Mouse (Mus musculus) hematopoietic stem cell, adult 5-6 weeks (primary cell): ENCODE measurements around the gene BC048679. TPM values are rescaled to one million over a fixed set of nuclear protein-coding genes. Genes with fewer than 3 reads are reported as not detected.

Experiments used
- ATAC-seq, 2 experiments: fragments of 125-278 bp in 1 of 2; replicated peaks in 1 of 2; 2 replicates each; pipeline ENCODE4 v1.8.0; 2016 to 2017; ENCODE audit warnings: inconsistent platforms in 2 of 2, mild to moderate bottlenecking in 2 of 2, moderate number of reproducible peaks in 2 of 2, low read depth in 1 of 2, moderate TSS enrichment in 1 of 2; ENCODE audit not compliant: low FRiP score in 2 of 2, poor library complexity in 2 of 2, severe bottlenecking in 2 of 2, insufficient read depth in 1 of 2, low TSS enrichment in 1 of 2
- total RNA-seq: library from RNA; stranded (forward); fragments of 172-1452, 232-1000 nt; gene quantifications from 2 replicates; pipeline ENCODE4 v1.2.3, GENCODE M21; 2017

BC048679 gene
- not detected in 2 replicates for total RNA-seq

DNA sequence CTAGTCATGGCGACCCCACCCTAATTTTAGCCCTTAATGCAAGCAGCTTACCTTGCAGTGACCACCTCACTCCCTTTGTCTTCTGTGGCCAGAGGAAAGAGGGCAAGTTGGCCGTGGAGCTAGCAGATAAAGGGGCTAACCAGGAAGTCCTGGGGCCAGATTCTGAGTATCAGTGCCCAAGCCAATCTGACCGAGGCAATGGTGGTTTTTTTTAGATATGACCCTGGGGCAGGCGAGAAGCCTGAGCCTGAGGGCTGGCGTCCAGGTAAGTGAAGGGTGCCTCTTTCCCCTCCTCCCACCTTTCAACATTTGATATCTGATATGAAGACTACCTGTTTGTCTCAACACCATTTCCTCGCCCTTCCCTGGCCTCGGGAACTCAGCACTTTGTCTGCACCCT is at the start of gene BC048679:
Gene BC048679, minus strand, starts transcription at position 101 of the 400 bp plus-strand sequence.
- ATAC-seq = no peak

DNA sequence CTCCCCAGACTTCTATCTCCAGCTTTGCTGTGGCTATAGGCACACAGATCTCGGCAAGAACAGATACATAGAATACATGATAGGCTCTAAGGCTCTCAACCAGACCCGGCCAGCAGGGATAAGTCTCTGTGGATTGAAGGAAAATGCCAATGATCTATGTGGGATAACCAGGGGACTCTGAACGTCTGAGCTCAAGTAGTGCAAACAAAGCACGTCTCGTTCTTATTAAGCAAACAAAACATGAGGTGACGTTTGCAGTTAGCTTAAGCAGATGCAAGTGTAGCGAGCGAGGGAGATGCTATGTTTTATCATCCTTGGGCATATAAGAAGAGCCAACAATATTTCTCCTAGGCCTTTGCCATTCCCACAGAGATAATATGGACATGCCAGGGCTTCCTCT is 44.9 kb upstream of the BC048679 start:
- no peak for ATAC-seq

DNA sequence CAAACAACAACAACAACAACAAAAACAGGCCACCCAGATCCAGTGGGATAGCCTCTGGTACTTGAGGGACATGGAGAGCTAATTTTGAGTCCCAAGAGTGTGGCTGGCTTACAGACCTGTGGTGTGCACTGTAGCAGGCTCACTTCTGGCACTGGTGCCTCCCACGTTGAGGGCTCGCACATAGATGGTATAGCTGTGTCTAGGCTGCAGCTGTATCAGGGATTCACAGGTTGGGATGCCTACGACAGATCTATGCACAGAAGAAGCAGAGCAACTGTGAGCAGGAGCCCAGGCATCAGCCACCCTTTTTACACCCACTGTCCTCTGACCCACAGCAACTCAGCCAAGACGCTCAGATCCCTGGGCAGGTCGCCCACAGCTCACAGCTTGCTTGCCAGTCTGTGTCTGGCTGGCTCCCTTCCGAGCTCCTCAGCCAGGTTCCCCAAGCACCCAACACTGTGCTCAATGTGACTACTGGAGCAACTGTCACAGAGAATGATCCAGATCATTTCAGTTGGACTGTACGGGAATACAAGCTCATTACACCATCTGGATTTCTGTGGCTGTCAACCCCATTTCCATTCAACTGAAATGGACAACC is 43.9 kb upstream of the BC048679 start:
- ATAC-seq = no peak

DNA sequence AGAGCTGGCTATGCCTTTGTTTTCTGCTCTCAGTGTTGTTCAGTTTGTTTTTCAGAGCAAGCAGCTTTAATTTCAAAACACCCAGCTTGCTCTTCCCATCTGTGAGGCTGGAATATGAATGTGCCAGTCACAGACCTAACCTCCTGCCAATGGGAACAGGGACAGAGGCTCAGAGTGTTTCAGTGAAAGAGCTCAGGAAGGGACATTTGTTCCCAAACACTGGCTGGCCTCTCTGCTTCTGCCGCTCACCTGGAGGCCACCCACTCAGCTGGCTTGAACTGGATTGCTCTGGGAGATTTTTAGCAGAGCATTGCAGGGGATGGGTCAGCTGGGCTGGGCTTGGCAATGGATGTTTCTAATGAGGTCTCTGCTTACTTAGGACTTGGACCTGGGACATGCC is 42.9 kb upstream of the BC048679 start:
- no peak for ATAC-seq

DNA sequence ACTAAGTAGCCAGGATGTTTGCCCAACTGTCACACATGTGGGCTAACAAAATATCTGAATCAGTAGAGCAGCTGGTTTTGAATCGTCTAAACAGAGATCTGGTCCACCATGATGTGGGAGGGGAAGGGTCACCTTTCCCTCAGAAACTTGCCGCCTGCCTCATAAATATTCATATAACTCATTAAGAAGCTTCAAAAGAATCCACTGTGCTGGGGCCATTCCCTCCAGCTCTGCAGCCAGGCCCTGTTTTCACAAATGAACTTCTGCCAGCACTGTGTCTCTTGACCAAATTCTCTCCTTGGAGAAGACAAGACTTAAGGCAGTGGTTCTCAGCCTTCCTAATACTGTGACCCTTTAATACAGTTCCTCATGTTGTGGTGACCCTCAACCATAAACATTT is 41.5 kb upstream of the BC048679 start:
- no peak for ATAC-seq

DNA sequence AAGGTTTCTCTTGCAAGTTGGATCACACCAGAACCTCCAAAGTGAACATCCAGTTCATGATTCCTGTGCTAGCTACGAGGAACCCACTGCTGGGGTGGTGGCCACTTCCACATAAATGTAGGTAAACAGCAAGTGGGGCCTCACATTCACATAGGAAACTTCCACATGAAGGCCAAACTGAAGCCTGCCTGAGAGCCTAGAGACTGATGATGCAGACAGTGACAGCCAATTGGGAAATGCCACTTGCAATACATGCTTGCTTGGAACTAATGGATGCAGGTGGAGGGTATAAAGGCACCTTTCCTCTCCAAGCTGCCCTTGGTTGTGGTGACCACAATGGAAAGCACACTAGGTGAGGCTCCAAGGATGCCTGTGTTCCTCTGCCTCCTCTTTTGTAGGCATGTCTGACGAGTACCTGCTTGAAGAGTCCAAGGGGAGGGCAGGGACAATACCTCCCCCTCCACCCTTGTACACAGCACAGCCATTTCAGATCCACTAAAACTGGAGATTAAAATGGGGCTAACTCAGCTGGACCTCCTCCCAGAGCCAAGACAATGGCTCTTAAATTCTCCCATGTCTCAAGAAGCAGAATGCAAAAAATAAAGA is 40.1 kb upstream of the BC048679 start:
- 0 out of 4 replicates have a peak, but pooled peaks of 1 of the 2 experiments have one; percentile 29 for ATAC-seq

DNA sequence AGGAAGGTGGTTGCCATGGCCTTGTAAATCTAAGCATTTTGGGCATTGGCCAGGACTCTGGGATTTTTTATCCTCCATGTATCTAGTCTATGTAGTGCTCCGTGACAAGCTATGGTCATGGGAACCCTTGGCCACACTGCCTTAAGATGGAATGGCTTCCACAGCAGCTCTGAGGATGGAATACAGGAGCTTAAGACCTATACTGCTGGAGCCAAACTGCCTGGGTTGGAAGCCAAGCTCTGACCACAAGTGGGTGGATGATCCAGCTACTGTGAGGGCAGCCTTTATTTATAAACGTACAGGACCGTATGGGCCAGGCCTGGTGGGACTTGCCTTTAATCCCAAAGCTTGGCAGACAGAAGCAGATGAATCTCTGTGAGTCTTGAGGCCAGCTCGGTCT is 38.4 kb upstream of the BC048679 start:
- no peak for ATAC-seq

DNA sequence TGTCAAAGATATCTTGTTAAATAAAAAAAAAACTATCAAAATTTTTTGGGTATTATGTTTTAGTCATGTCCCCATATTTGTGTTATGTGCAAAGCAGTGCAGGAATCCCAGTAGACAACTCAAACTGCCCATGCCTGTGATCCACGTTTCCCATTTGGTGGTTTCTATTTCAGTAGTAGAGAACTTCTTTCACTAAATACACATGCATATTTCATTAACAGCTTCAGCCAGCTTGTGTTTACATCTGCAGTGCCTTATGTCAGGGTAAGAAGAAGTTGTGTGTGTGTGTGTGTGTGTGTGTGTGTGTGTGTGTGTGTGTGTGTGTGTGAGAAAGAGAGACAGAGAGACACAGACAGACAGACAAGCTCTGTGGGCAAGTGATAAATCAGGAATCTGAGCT is 33.4 kb upstream of the BC048679 start:
- ATAC-seq = no peak

DNA sequence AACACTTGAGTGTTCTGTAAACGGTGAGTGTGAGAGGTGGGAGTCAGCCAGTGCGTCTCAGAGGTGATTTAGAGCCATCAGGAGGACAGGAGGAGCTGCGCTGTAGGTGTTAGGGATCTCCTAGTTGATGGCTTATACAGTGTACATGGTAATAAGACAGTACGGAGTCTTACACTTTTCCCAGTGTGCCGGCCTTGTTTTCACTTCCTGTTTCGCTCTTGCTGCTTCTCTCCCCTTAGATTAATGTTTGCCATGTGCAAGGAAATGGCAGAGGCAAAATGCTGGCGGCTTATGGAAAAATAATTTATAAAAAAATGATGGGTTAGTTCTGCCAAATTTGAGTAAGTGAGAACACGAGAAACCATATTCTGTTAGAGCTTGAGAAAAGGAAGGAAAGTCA is 30.8 kb upstream of the BC048679 start:
- ATAC-seq = no peak

DNA sequence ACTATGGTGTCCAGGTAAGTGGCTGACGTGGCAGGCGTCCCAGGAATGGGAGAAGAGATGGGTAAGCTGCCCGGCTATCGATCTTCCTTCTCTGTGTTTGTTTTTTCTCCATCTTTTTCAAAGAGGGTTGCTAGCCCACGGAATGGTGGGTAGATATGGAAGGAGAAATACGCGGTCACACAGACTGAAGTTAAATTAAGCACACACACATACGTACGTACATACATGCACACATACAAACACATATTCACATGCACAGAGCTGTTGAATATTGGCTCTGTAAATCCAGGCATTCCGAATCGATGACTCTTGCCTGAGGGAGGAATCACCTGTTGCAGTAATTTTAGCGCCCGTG is 25.6 kb upstream of the BC048679 start:
- ATAC-seq = no peak

DNA sequence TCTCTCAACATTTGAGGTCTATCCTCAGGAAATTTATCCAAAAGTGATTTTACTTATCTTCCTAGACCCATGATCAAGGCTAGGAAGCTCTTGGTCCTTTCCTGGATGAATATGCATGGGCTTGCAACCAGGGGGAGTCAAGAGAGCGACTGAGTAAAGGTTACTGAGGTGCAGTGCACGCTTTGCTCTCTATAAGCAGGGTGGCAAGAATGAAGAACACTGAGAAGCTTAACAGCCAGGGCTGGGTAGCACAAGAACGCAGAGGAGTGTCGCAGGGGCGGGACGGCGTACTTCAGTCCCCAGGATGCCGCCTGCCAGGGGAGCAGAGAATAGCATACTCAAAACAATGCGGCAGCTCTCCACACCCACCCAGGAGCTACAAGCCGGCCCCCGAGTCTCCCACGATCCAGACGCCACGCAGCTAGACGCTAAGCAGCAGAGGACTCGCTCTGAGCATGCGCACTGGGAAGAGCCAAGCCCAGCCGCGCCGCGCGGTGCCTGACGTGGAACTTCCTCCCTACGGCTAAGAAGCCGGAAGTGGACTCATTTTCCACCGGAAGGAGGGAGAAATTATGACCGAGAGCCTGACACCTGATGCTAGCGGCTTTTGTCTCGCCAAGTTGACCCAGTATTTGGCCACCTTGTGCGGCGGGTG is 25.1 kb upstream of the BC048679 start:
- ATAC-seq = peak; percentile 91 to 98

DNA sequence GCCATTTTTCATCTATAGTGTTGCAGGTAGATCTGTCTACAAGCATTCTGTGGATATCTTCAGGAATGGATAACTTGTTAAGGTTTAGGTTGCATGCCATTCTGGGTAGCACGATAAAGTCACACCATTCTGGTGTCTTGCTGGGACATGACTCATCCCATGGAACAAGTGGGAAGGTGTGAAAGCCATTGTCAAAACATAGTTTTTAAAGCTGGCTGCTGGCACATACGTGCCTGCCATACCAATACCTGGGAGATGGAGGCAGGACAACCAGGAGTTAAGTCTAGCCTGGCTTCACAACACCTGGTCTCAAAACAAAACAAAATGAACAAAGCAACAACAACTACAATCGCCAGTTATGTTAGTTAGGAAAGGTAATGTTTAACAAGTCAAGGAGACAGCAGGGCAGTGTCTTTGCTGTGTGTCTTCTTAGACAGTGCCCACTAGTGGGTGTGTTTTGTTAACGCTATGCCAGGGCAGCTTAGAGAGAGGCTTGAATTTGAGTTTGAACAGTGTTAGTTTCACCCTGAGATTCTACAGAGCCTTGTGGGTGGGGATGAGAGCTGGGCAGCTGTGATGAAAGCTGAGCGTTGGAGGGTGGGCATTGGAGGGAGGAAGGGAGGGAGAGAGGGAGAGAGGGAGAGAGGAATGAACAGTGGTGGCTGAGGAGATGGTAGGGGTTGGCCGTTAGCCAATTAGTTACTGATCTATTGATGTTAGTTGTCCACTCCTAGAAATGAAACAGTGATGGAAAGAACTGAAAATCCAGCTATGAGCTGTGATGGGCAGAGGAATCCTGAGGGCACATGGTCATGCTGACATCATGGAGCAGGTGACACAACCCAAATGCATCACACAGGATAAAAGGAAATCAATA is 18.3 kb upstream of the BC048679 start:
- ATAC-seq = no peak

DNA sequence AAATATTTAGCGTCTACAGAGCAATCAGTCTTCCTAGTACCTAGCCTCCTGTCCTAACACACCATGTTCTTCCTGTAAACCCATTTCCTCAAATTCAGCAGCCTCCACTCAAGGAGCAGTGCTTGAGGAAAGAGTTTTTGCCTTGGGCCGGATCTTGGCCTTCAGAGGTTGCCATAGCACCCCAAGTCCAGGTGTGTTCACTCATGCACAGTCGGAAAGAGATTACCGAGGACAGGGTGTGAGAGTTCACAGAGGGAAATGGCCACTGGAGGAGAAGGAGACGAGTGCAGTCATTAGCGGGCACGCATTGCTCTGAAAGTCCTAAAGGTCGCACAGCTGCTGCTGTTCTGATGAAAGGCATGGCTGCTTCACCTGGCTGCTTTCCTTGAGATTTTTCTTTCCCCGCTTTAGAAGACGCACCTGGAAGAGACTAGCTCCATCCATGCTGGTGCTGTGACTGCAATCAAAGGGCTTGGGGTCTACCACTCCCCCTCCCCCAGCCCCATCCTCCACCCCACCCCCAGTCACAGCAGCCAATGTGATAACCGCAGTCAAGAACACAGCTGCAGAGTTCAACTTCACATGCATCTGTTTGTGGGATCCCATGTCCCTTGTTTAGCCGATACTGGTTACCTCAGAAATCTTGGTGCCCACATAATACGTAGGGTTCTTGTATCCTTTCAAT is 17.0 kb upstream of the BC048679 start:
- ATAC-seq = no peak

DNA sequence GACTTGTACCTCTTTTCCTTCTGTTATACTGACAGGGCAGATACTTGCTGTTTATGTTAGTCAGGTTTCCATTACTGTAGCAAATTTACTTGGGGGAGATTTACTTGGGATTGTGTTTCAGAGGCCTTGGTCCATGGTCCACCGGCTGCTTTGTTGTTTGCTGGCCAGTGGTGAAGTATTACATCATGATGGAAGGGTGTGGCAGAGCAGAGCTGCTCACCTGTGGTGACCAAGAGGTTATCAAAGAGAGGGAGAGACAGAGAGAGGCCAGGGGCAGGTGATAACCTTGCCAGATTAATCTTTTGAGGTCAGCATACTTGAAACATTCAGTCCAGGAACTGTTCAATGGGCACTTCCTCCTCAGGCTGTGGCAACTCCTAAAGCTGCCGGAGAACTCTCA is 3.0 kb upstream of the BC048679 start:
- no peak for ATAC-seq

DNA sequence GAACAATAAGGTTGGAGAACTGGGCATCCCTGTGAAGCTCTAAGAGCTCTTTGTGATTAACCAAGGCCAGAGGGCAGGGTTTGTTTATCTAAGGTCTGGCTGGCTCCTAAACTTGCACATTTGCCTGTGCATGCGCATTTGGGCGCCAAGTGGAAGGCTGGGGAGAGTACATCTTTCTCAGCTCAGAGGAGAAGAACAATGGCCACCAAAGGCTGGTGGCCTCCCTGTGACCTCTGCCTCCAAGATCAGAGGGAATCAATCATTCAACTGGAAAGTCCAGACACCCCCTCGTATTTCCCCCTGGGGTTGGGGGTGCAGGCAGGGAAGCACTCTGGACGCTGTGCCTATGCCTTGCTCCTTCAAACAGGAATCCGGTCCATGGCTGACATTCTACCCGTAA is 910 bp downstream of the BC048679 start:
- ATAC-seq = no peak

DNA sequence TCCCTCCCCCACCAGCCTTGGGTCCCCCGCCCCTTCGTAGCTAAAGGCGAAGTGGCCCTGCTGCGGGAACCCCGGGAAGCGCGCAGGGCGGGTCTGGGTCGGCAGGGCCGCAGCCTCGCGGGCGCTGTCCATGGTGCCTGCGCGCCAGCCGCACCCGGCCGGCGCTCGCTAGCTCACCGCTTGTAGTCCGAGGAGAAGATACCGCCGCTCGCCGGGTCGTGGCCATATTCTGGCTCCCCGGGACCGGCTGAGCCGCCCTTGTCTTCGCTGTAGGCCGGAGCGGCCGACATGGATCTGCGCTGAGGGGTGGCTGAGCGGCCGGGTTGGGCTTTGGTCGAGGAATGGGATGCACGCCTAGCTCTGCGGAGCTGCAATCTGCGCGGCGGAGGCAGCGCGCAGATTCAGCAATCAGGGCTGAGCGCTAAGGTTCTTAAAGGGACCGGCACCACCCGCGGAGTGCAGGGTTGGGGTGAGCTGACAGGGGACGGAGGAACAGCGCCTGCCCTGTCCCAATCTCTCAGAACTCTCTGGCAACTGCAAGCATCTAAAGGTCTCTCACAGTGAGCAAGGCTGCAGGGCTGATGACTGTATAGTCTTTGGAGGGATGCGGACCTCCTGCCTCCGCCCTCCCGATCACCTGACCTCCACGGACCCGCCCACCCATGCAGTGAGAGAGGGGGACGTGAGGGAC is 4.6 kb downstream of the BC048679 start, which contains the start of gene Ap3b2:
Gene Ap3b2, minus strand, starts transcription at position 595 of the 691 bp plus-strand sequence.
- ATAC-seq = peak; percentile 42 to 57; a peak in 3 of 4 replicates

DNA sequence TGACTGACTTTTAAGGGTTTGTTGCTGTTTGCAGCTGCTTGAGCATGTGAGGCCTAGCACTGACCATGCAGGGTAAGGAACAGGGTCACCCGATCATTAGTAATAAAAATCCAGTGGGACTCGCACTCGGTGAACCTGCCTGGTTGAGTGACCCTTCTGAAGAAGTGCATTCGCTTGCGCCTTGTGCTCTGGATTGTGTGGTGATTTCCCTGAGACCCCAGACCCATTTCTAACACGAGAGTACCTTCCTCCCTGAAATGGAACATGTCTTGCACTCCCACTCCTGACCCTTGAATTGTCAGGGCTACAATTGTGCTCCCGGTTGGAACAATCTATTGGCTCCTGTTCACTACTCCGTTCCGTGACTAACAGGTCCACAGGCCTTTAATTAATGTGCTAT is 5.5 kb downstream of the BC048679 start:
- ATAC-seq = no peak
